ENCODE assay signal across 18 mouse cellular contexts in the genomic region with DNA sequence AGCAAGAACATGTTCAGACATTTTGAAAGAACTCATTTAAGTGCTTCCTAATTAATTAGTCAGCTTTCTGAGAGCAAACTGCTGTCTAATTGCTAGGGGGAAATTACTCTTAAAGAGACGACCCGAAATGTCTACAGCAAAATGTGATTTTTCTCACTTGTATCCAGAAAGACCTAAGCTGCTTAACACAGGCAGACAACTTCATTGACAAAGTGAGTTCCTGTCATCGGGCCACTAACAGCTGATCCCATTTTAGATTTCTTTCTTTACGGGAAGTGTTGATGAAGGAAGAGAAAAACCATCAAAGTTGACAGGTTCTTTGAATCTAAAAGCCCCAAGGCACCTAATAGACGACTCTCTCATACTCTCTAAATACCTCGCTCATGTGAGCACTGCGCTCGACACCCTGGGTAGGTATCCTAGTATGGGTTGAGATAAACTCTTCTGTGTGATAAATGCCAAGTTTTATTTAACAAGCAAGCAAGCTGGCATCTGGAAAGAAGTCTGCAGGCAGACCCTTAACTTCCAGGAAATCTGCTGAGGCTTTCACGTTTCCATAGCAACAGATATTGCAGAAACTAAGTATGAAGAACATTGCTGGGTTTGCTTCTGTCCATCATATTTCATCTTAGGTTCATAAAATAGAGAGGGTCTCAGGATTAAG.
DNase-seq lines count a peak whose midpoint lies in the region; ATAC-seq and TF ChIP-seq lines count a peak whose summit lies in the region.
"Had no signal": no experiment of that assay in that cellular context is flagged by ENCODE, and none has a peak within 500 bp of the region (broad histone marks: within the 10 kb centered on the region; RNA-seq: fewer than 3 reads in every experiment).

No protein-coding gene starts in this region.

- no peak overlapping the region for H3K4me3 ChIP-seq in hindbrain, embryonic 15.5 days
- H3K4me3 ChIP-seq in hindbrain, embryonic 12.5 days: no peak overlapping the region
- H3K4me3 ChIP-seq in lung, postnatal 0 days (ENCODE audit: low read depth, low read length): no peak overlapping the region
- H3K4me3 ChIP-seq: embryonic facial prominence, embryonic 12.5 days; kidney, embryonic 15.5 days; midbrain, embryonic 12.5 days had no signal

- no peaks in the 10 kb centered on the region for H3K36me3 ChIP-seq in hindbrain, embryonic 15.5 days
- H3K36me3 ChIP-seq in hindbrain, embryonic 12.5 days: no peaks in the 10 kb centered on the region
- no peaks in the 10 kb centered on the region for H3K36me3 ChIP-seq in lung, postnatal 0 days (ENCODE audit: insufficient read depth, low read length)
- H3K36me3 ChIP-seq: embryonic facial prominence, embryonic 12.5 days; kidney, embryonic 15.5 days; midbrain, embryonic 12.5 days had no signal

- H3K27me3 ChIP-seq in hindbrain, embryonic 15.5 days: no peaks in the 10 kb centered on the region
- H3K27me3 ChIP-seq in hindbrain, embryonic 12.5 days: no peaks in the 10 kb centered on the region
- no peaks in the 10 kb centered on the region for H3K27me3 ChIP-seq in lung, postnatal 0 days (replicated peaks; ENCODE audit: insufficient read depth, low read length)
- H3K27me3 ChIP-seq: embryonic facial prominence, embryonic 12.5 days; kidney, embryonic 15.5 days; midbrain, embryonic 12.5 days had no signal

- H3K9ac ChIP-seq in hindbrain, embryonic 15.5 days: no peak overlapping the region
- H3K9ac ChIP-seq in hindbrain, embryonic 12.5 days: no peak overlapping the region
- no peak overlapping the region for H3K9ac ChIP-seq in lung, postnatal 0 days (replicated peaks; ENCODE audit: low read depth)
- H3K9ac ChIP-seq: embryonic facial prominence, embryonic 12.5 days; kidney, embryonic 15.5 days; midbrain, embryonic 12.5 days had no signal

- no peak overlapping the region for H3K27ac ChIP-seq in hindbrain, embryonic 15.5 days (replicated peaks)
- H3K27ac ChIP-seq in hindbrain, embryonic 12.5 days: no peak overlapping the region
- no peak overlapping the region for H3K27ac ChIP-seq in lung, postnatal 0 days (ENCODE audit: low read length)
- H3K27ac ChIP-seq: embryonic facial prominence, embryonic 12.5 days; kidney, embryonic 15.5 days; midbrain, embryonic 12.5 days had no signal

- DNase-seq in lung, postnatal 0 days (ENCODE audit: low spot score): peak; percentile 34
- DNase-seq in lung, postnatal 4 days: no peak
- DNase-seq in right cerebral cortex, postnatal 10 days (ENCODE audit: low spot score in 2 of 2): peak; percentile 34 to 69
- DNase-seq in right cerebral cortex, postnatal 14 days: no peak
- DNase-seq in adrenal gland, adult (ENCODE audit: inconsistent age in 2 of 2, low spot score in 1 of 2): no peak
- DNase-seq: adrenal gland, adult 8-10 months; cerebellum, adult 2 months; cerebellum, postnatal 25 days; heart, adult 11 months; kidney, postnatal 36 days; right cerebral cortex, postnatal 25 days had no signal

- no peaks in the 10 kb centered on the region for H3K9me3 ChIP-seq in hindbrain, embryonic 15.5 days
- H3K9me3 ChIP-seq in hindbrain, embryonic 12.5 days (replicated peaks): no peaks in the 10 kb centered on the region
- H3K9me3 ChIP-seq in lung, postnatal 0 days (ENCODE audit: low read length): no peaks in the 10 kb centered on the region
- H3K9me3 ChIP-seq: embryonic facial prominence, embryonic 12.5 days; kidney, embryonic 15.5 days; midbrain, embryonic 12.5 days had no signal

- TF ChIP-seq EP300 in lung, postnatal 0 days (IDR thresholded peaks at IDR 0.05): no peak

- peaks cover 21% of the 10 kb centered on the region for H3K4me1 ChIP-seq in hindbrain, embryonic 15.5 days (replicated peaks)
- peaks cover 5% of the 10 kb centered on the region for H3K4me1 ChIP-seq in hindbrain, embryonic 12.5 days
- H3K4me1 ChIP-seq in lung, postnatal 0 days (ENCODE audit: insufficient read depth, low read depth, low read length): no peaks in the 10 kb centered on the region
- H3K4me1 ChIP-seq: midbrain, embryonic 12.5 days had no signal

- no peak for TF ChIP-seq CTCF in lung, postnatal 0 days (IDR thresholded peaks at IDR 0.05)

- peak; percentile 45; the same call in 1 of the 2 replicates for ATAC-seq in hindbrain, embryonic 15.5 days (ENCODE audit: low FRiP score, low read depth)
- no peak for ATAC-seq in hindbrain, embryonic 12.5 days (ENCODE audit: low FRiP score)
- no peak for ATAC-seq in lung, postnatal 0 days
- ATAC-seq: intestine, embryonic 16.5 days had no signal

- 60% methylated on average over 9 of the region's 9 CpGs for WGBS in hindbrain, embryonic 15.5 days
- 76% methylated on average over 9 of the region's 9 CpGs for WGBS in hindbrain, embryonic 12.5 days
- 71% methylated on average over 9 of the region's 9 CpGs for WGBS in lung, postnatal 0 days

- H3K4me2 ChIP-seq in hindbrain, embryonic 15.5 days: no peak overlapping the region
- no peak overlapping the region for H3K4me2 ChIP-seq in hindbrain, embryonic 12.5 days (replicated peaks)
- no peak overlapping the region for H3K4me2 ChIP-seq in lung, postnatal 0 days (replicated peaks; ENCODE audit: low read depth, low read length)
- H3K4me2 ChIP-seq: embryonic facial prominence, embryonic 12.5 days; heart, embryonic 11.5 days; kidney, embryonic 15.5 days; midbrain, embryonic 12.5 days had no signal

Comparison
In these comparisons a context has a peak if more than half of its experiments do, and no peak if none do; other contexts are left out.
1. DNase-seq: peak in lung, postnatal 0 days (single experiment) and right cerebral cortex, postnatal 10 days (2 of 2); none in lung, postnatal 4 days (0 of 2), right cerebral cortex, postnatal 14 days (single experiment) and adrenal gland, adult (0 of 2).